Mouse (Mus musculus): ENCODE measurements around the gene Ptprm.

DNA sequence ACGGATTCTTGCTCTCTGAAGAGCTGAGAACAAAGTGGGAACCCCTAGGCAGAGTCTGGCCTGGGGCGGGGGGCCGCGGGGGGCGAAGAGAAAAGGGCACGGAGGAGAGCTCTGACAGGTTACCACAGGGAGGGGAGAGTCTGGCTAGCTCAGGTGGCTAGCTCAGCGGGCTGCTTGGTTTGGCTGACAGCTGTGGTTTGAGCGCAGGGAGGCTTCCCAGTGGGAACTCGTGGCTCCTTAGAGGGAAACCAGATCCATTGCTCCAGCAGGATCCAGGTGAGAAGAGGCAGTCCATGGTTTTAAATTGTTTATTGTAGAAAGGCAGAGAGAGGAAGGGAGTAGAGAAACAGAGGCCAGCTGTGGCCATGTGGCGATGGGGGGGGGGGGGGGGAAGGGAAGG is 689.5 kb downstream of the Ptprm start:
- TF ChIP-seq CTCF (IDR thresholded peaks at IDR 0.05; ENCODE audit: low read depth): no peak
- TF ChIP-seq EP300 (IDR thresholded peaks at IDR 0.05; ENCODE audit: low read depth): no peak
